Mouse (Mus musculus): ENCODE measurements around the gene Slc41a2. TPM values are rescaled to one million over a fixed set of nuclear protein-coding genes. Genes with fewer than 3 reads are reported as not detected.
"Not testable (repeated sequence)": the region's sequence is repeated elsewhere in the genome, so short reads cannot be mapped to it uniquely, and the experiment has no call there.

The Slc41a2 gene
- total RNA-seq, 2 experiments from 2014 or later, result 35.4 to 43.7 TPM

- no peak for DNase-seq (ENCODE audit: low spot score in 2 of 2)
Measured at GRCm38 (mm10) chr10:83353680-83354332, 16.1 kb upstream of the Slc41a2 start.

- not testable (repeated sequence) for DNase-seq (ENCODE audit: low spot score in 2 of 2)
Measured at GRCm38 (mm10) chr10:83351779-83352178, 14.1 kb upstream of the Slc41a2 start.

- no peak for DNase-seq (ENCODE audit: low spot score in 2 of 2)
Measured at GRCm38 (mm10) chr10:83350689-83351088, 13.0 kb upstream of the Slc41a2 start.

GRCm38 (mm10) chr10:83347494-83347893 lies 9.8 kb upstream of the Slc41a2 start:
- DNase-seq (ENCODE audit: low spot score in 2 of 2), result no peak

GRCm38 (mm10) chr10:83346359-83346736 lies 8.7 kb upstream of the Slc41a2 start:
- DNase-seq (ENCODE audit: low spot score in 2 of 2), result no peak

GRCm38 (mm10) chr10:83345693-83346358 lies 8.1 kb upstream of the Slc41a2 start:
- DNase-seq (ENCODE audit: low spot score in 2 of 2), result no peak

- no peak for DNase-seq (ENCODE audit: low spot score in 2 of 2)
Measured at GRCm38 (mm10) chr10:83343828-83344685, 6.4 kb upstream of the Slc41a2 start.

- DNase-seq (ENCODE audit: low spot score in 2 of 2), result no peak
Measured at GRCm38 (mm10) chr10:83343171-83343570, 5.5 kb upstream of the Slc41a2 start.

GRCm38 (mm10) chr10:83341226-83341625 lies 3.5 kb upstream of the Slc41a2 start:
- no peak for DNase-seq (ENCODE audit: low spot score in 2 of 2)

GRCm38 (mm10) chr10:83337971-83338598 lies 403 bp upstream of the Slc41a2 start:
- DNase-seq (ENCODE audit: low spot score in 2 of 2), result no peak

- DNase-seq (ENCODE audit: low spot score in 2 of 2), result no peak
Measured at GRCm38 (mm10) chr10:83336336-83336735, 1.3 kb downstream of the Slc41a2 start.

GRCm38 (mm10) chr10:83332581-83332980 lies 5.1 kb downstream of the Slc41a2 start:
- no peak for DNase-seq (ENCODE audit: low spot score in 2 of 2)

- DNase-seq (ENCODE audit: low spot score in 2 of 2), result no peak
Measured at GRCm38 (mm10) chr10:83331811-83332210, 5.9 kb downstream of the Slc41a2 start.

- no peak for DNase-seq (ENCODE audit: low spot score in 2 of 2)
Measured at GRCm38 (mm10) chr10:83330336-83330735, 7.3 kb downstream of the Slc41a2 start.

- no peak for DNase-seq (ENCODE audit: low spot score in 2 of 2)
Measured at GRCm38 (mm10) chr10:83328791-83329190, 8.9 kb downstream of the Slc41a2 start.

- DNase-seq (ENCODE audit: low spot score in 2 of 2), result no peak
Measured at GRCm38 (mm10) chr10:83326648-83327285, 10.9 kb downstream of the Slc41a2 start.

GRCm38 (mm10) chr10:83325903-83326302 lies 11.8 kb downstream of the Slc41a2 start:
- DNase-seq (ENCODE audit: low spot score in 2 of 2), result no peak

GRCm38 (mm10) chr10:83324871-83325270 lies 12.8 kb downstream of the Slc41a2 start:
- no peak for DNase-seq (ENCODE audit: low spot score in 2 of 2)

- no peak for DNase-seq (ENCODE audit: low spot score in 2 of 2)
Measured at GRCm38 (mm10) chr10:83322551-83323100, 15.1 kb downstream of the Slc41a2 start.

GRCm38 (mm10) chr10:83321528-83321927 lies 16.2 kb downstream of the Slc41a2 start:
- no peak for DNase-seq (ENCODE audit: low spot score in 2 of 2)

- no peak for DNase-seq (ENCODE audit: low spot score in 2 of 2)
Measured at GRCm38 (mm10) chr10:83320870-83321269, 16.8 kb downstream of the Slc41a2 start.

Measured in layer of hippocampus, postnatal 10 days (tissue).